In genomic region chr12:91604600-91604999, GRCm38 (mm10) we compare ENCODE assay signal across 21 mouse cellular contexts. TPM values are rescaled to one million over a fixed set of nuclear protein-coding genes. Genes with fewer than 3 reads are reported as not detected.
A peak's percentile ranks its signal among the peaks of the same experiment; 100 is the strongest.
DNase-seq lines count a peak whose midpoint lies in the region; ATAC-seq and TF ChIP-seq lines count a peak whose summit lies in the region.
"Had no signal": no experiment of that assay in that cellular context is flagged by ENCODE, and none has a peak within 500 bp of the region (broad histone marks: within the 10 kb centered on the region; RNA-seq: fewer than 3 reads in every experiment).

No protein-coding gene starts in this region.

- ATAC-seq in heart, embryonic 12.5 days (ENCODE audit: insufficient number of reproducible peaks, low FRiP score) = peak; percentile 39; the same call in 1 of the 2 replicates
- ATAC-seq in limb, embryonic 14.5 days (ENCODE audit: low FRiP score, low read depth) = peak; percentile 34; the same call in 1 of the 2 replicates
- ATAC-seq in intestine, embryonic 16.5 days = peak; percentile 33; the same call in 1 of the 2 replicates
- ATAC-seq: activated CD4-positive, CD25-positive, alpha-beta regulatory T cell, adult 4 months; forebrain, embryonic 13.5 days; midbrain, embryonic 15.5 days; Patski had no signal

- H3K9ac ChIP-seq in heart, embryonic 12.5 days = no peak overlapping the region
- no peak overlapping the region for H3K9ac ChIP-seq in limb, embryonic 14.5 days (ENCODE audit: low read depth, low read length, severe bottlenecking)
- no peak overlapping the region for H3K9ac ChIP-seq in intestine, embryonic 16.5 days (ENCODE audit: low read depth, low read length)
- H3K9ac ChIP-seq: forebrain, embryonic 13.5 days; limb, embryonic 13.5 days; midbrain, embryonic 15.5 days had no signal

- H3K27me3 ChIP-seq in heart, embryonic 12.5 days (replicated peaks) = no peaks in the 10 kb centered on the region
- no peaks in the 10 kb centered on the region for H3K27me3 ChIP-seq in limb, embryonic 14.5 days (ENCODE audit: control insufficient read depth, insufficient read depth, low read length)
- H3K27me3 ChIP-seq in limb, embryonic 10.5 days (ENCODE audit: low read depth, poor library complexity, severe bottlenecking) = no peaks in the 10 kb centered on the region
- no peaks in the 10 kb centered on the region for H3K27me3 ChIP-seq in intestine, embryonic 16.5 days (replicated peaks; ENCODE audit: control insufficient read depth, insufficient read depth, low read length)
- H3K27me3 ChIP-seq: forebrain, embryonic 13.5 days; limb, embryonic 13.5 days; midbrain, embryonic 15.5 days; Patski had no signal

- no peaks in the 10 kb centered on the region for H3K36me3 ChIP-seq in heart, embryonic 12.5 days
- H3K36me3 ChIP-seq in limb, embryonic 14.5 days (ENCODE audit: control insufficient read depth, insufficient read depth, low read length) = no peaks in the 10 kb centered on the region
- H3K36me3 ChIP-seq in limb, embryonic 10.5 days = no peaks in the 10 kb centered on the region
- H3K36me3 ChIP-seq in intestine, embryonic 16.5 days (ENCODE audit: control insufficient read depth, insufficient read depth, low read length) = no peaks in the 10 kb centered on the region
- H3K36me3 ChIP-seq: limb, embryonic 13.5 days; midbrain, embryonic 15.5 days had no signal

- no peak for DNase-seq in heart, adult 9 months (ENCODE audit: low spot score in 2 of 2)
- peak; percentile 42 for DNase-seq in limb, embryonic 14.5 days (ENCODE audit: low spot score)
- no peak for DNase-seq in limb, embryonic 10.5 days (ENCODE audit: low spot score)
- DNase-seq in Muller cell, postnatal 12 days (ENCODE audit: inconsistent ontology term) = peak; percentile 19
- DNase-seq in kidney, adult 8-10 months = no peak
- no peak for DNase-seq in urinary bladder, adult 18-20 months (ENCODE audit: low spot score in 2 of 2)
- DNase-seq: adrenal gland, postnatal 14 days; cerebellum, adult 18-20 months; cerebellum, postnatal 36 days; kidney, postnatal 14 days; layer of hippocampus, adult 9-11 months; retina, postnatal 1 day; right cerebral cortex, postnatal 4 days; thymus, postnatal 4 days had no signal

- peak overlapping the region; percentile 24; the same call in 1 of the 2 replicates for H3K4me2 ChIP-seq in heart, embryonic 12.5 days
- no peak overlapping the region for H3K4me2 ChIP-seq in limb, embryonic 14.5 days (replicated peaks; ENCODE audit: low read depth, low read length, severe bottlenecking)
- peak overlapping the region; percentile 12; the same call in 1 of the 2 replicates for H3K4me2 ChIP-seq in intestine, embryonic 16.5 days (ENCODE audit: low read depth, low read length)
- H3K4me2 ChIP-seq: forebrain, embryonic 13.5 days; limb, embryonic 13.5 days; midbrain, embryonic 15.5 days had no signal

- no peak for TF ChIP-seq POLR2A in limb, embryonic 14.5 days (IDR thresholded peaks at IDR 0.05; ENCODE audit: borderline replicate concordance, extremely low read depth, insufficient read depth, insufficient read length)

- 38% methylated on average over 6 of the region's 6 CpGs for WGBS in heart, embryonic 12.5 days
- 39% methylated on average over 6 of the region's 6 CpGs for WGBS in limb, embryonic 14.5 days
- 77% methylated on average over 6 of the region's 6 CpGs for WGBS in limb, embryonic 10.5 days
- WGBS in intestine, embryonic 16.5 days = 27% methylated on average over 6 of the region's 6 CpGs

- H3K4me3 ChIP-seq in heart, embryonic 12.5 days = no peak overlapping the region
- H3K4me3 ChIP-seq in limb, embryonic 14.5 days (replicated peaks; ENCODE audit: low read length) = no peak overlapping the region
- H3K4me3 ChIP-seq in limb, embryonic 10.5 days = no peak overlapping the region
- no peak overlapping the region for H3K4me3 ChIP-seq in intestine, embryonic 16.5 days (ENCODE audit: low read length)
- H3K4me3 ChIP-seq: forebrain, embryonic 13.5 days; limb, embryonic 13.5 days; midbrain, embryonic 15.5 days had no signal

- H3K4me1 ChIP-seq in heart, embryonic 12.5 days (replicated peaks) = no peaks in the 10 kb centered on the region
- H3K4me1 ChIP-seq in limb, embryonic 14.5 days (ENCODE audit: control insufficient read depth, insufficient read depth, low read length) = 0 out of 2 replicates have a peak, but pooled peaks cover 2% of the 10 kb centered on the region
- H3K4me1 ChIP-seq in limb, embryonic 10.5 days = no peaks in the 10 kb centered on the region
- no peaks in the 10 kb centered on the region for H3K4me1 ChIP-seq in intestine, embryonic 16.5 days (ENCODE audit: control insufficient read depth, insufficient read depth, low read length)
- H3K4me1 ChIP-seq: midbrain, embryonic 15.5 days had no signal

- H3K27ac ChIP-seq in heart, embryonic 12.5 days (ENCODE audit: poor library complexity, severe bottlenecking) = no peak overlapping the region
- no peak overlapping the region for H3K27ac ChIP-seq in limb, embryonic 14.5 days (replicated peaks; ENCODE audit: low read depth, low read length)
- H3K27ac ChIP-seq in limb, embryonic 10.5 days = no peak overlapping the region
- no peak overlapping the region for H3K27ac ChIP-seq in intestine, embryonic 16.5 days (ENCODE audit: low read length)
- H3K27ac ChIP-seq: forebrain, embryonic 13.5 days; limb, embryonic 13.5 days; midbrain, embryonic 15.5 days had no signal

- H3K9me3 ChIP-seq in heart, embryonic 12.5 days (replicated peaks) = peaks cover 7% of the 10 kb centered on the region; the same call in 1 of the 2 replicates
- no peaks in the 10 kb centered on the region for H3K9me3 ChIP-seq in limb, embryonic 14.5 days (ENCODE audit: control insufficient read depth, low read length)
- H3K9me3 ChIP-seq in limb, embryonic 10.5 days (replicated peaks) = no peaks in the 10 kb centered on the region
- H3K9me3 ChIP-seq in intestine, embryonic 16.5 days (ENCODE audit: control insufficient read depth, low read length) = no peaks in the 10 kb centered on the region
- H3K9me3 ChIP-seq: forebrain, embryonic 13.5 days; limb, embryonic 13.5 days; midbrain, embryonic 15.5 days had no signal

RNA-seq across cellular contexts. Expression of gene Gtf2a1, which starts 14.3 kb away (rescaled TPM):
- 44.5 and 45.5 TPM in 2 replicates for polyA plus RNA-seq in heart, embryonic 12.5 days (2016; fragmentation: Nextera tagmentation; extraction: Ambion mirVana)
- polyA plus RNA-seq in limb, embryonic 14.5 days (2012; rRNA removed) = 16.0 and 18.0 TPM in 2 replicates
- 32.0 and 35.5 TPM in 2 replicates for polyA plus RNA-seq in limb, embryonic 14.5 days (2014; fragmentation: Nextera tagmentation; extraction: Ambion mirVana)
- 48.6 and 62.4 TPM in 2 replicates for polyA plus RNA-seq in limb, embryonic 10.5 days (2016; fragmentation: Nextera tagmentation; extraction: Ambion mirVana)
- polyA plus RNA-seq in intestine, embryonic 16.5 days (2015; fragmentation: Nextera tagmentation; extraction: Ambion mirVana) = 29.9 and 32.3 TPM in 2 replicates

Comparison
In these comparisons a context has a peak if more than half of its experiments do, and no peak if none do; other contexts are left out.
1. DNase-seq: peak in limb, embryonic 14.5 days (single experiment) and Muller cell, postnatal 12 days (single experiment); none in heart, adult 9 months (0 of 2), limb, embryonic 10.5 days (single experiment), kidney, adult 8-10 months (0 of 2) and urinary bladder, adult 18-20 months (0 of 2).
2. Peak in every context shown above with its lines, with median percentiles within 50 percentile points of each other: ATAC-seq.